11 mouse cellular contexts compared by ENCODE assay signal in genomic region chr17:9725704-9726469, GRCm38 (mm10). TPM values are rescaled to one million over a fixed set of nuclear protein-coding genes. Genes with fewer than 3 reads are reported as not detected.
DNase-seq lines count a peak whose midpoint lies in the region; ATAC-seq and TF ChIP-seq lines count a peak whose summit lies in the region.
"Had no signal": no experiment of that assay in that cellular context is flagged by ENCODE, and none has a peak within 500 bp of the region (broad histone marks: within the 10 kb centered on the region; RNA-seq: fewer than 3 reads in every experiment).

No protein-coding gene starts in this region.

- H3K27me3 ChIP-seq in forebrain, embryonic 13.5 days: no peaks in the 10 kb centered on the region
- no peaks in the 10 kb centered on the region for H3K27me3 ChIP-seq in neural tube, embryonic 12.5 days (replicated peaks)
- no peaks in the 10 kb centered on the region for H3K27me3 ChIP-seq in liver, embryonic 11.5 days (replicated peaks; ENCODE audit: control insufficient read depth, insufficient read depth, low read length)
- no peaks in the 10 kb centered on the region for H3K27me3 ChIP-seq in thymus, adult 2 months (ENCODE audit: control insufficient read depth, insufficient read depth, low read length)
- H3K27me3 ChIP-seq: embryonic facial prominence, embryonic 12.5 days had no signal

- peak; percentile 59 for DNase-seq in layer of hippocampus, adult 11-12 months (ENCODE audit: low spot score)
- DNase-seq in layer of hippocampus, adult 9-10 months (ENCODE audit: low spot score): no peak
- DNase-seq in layer of hippocampus, postnatal 14 days (ENCODE audit: low spot score in 2 of 2): peak; percentile 49 to 85
- no peak for DNase-seq in urinary bladder, postnatal 14 days (ENCODE audit: low spot score)
- no peak for DNase-seq in liver, embryonic 11.5 days (ENCODE audit: low spot score)
- no peak for DNase-seq in thymus, adult 2 months

- peaks cover 47% of the 10 kb centered on the region for H3K4me1 ChIP-seq in forebrain, embryonic 13.5 days
- peaks cover 39% of the 10 kb centered on the region for H3K4me1 ChIP-seq in neural tube, embryonic 12.5 days
- H3K4me1 ChIP-seq in liver, embryonic 11.5 days (replicated peaks; ENCODE audit: control insufficient read depth, insufficient read depth, low read length): no peaks in the 10 kb centered on the region
- no peaks in the 10 kb centered on the region for H3K4me1 ChIP-seq in thymus, adult 2 months (replicated peaks; ENCODE audit: control insufficient read depth, insufficient read depth, low read length)

- TF ChIP-seq POLR2A in thymus, adult 2 months (IDR thresholded peaks at IDR 0.05; ENCODE audit: control insufficient read depth, extremely low read depth, insufficient read depth, low read length, poor library complexity): no peak

- TF ChIP-seq CTCF in thymus, adult 2 months (IDR thresholded peaks at IDR 0.05; ENCODE audit: borderline replicate concordance, control insufficient read depth, extremely low read depth, insufficient read depth, low read length, poor library complexity): no peak

- H3K9ac ChIP-seq in forebrain, embryonic 13.5 days: no peak overlapping the region
- H3K9ac ChIP-seq in neural tube, embryonic 12.5 days: no peak overlapping the region
- H3K9ac ChIP-seq in liver, embryonic 11.5 days (ENCODE audit: low read depth, low read length): no peak overlapping the region
- H3K9ac ChIP-seq: embryonic facial prominence, embryonic 12.5 days had no signal

- no peak overlapping the region for H3K4me2 ChIP-seq in forebrain, embryonic 13.5 days
- H3K4me2 ChIP-seq in neural tube, embryonic 12.5 days (replicated peaks): peak overlapping the region; percentile 14; the same call in 1 of the 2 replicates
- no peak overlapping the region for H3K4me2 ChIP-seq in liver, embryonic 11.5 days
- H3K4me2 ChIP-seq: embryonic facial prominence, embryonic 12.5 days had no signal

- H3K27ac ChIP-seq in forebrain, embryonic 13.5 days: peak overlapping the region; percentile 68
- H3K27ac ChIP-seq in neural tube, embryonic 12.5 days: 0 out of 2 replicates have a peak overlapping the region, but pooled peaks have one; percentile 20
- H3K27ac ChIP-seq in liver, embryonic 11.5 days (ENCODE audit: low read depth, low read length): no peak overlapping the region
- H3K27ac ChIP-seq in thymus, adult 2 months (ENCODE audit: control insufficient read depth, insufficient read depth, low read length): no peak overlapping the region
- H3K27ac ChIP-seq: embryonic facial prominence, embryonic 12.5 days had no signal

- H3K9me3 ChIP-seq in forebrain, embryonic 13.5 days (replicated peaks): no peaks in the 10 kb centered on the region
- H3K9me3 ChIP-seq in neural tube, embryonic 12.5 days: no peaks in the 10 kb centered on the region
- H3K9me3 ChIP-seq in liver, embryonic 11.5 days (ENCODE audit: control insufficient read depth, low read length): no peaks in the 10 kb centered on the region
- H3K9me3 ChIP-seq: embryonic facial prominence, embryonic 12.5 days had no signal

- ATAC-seq in forebrain, embryonic 13.5 days: peak; percentile 89
- peak; percentile 52 for ATAC-seq in neural tube, embryonic 12.5 days (ENCODE audit: low FRiP score, low read depth)
- no peak for ATAC-seq in liver, embryonic 11.5 days (replicated peaks; ENCODE audit: low FRiP score)

- WGBS in forebrain, embryonic 13.5 days: 9% methylated on average over 10 of the region's 10 CpGs
- WGBS in neural tube, embryonic 12.5 days: 17% methylated on average over 10 of the region's 10 CpGs
- WGBS in liver, embryonic 11.5 days: 79% methylated on average over 10 of the region's 10 CpGs
- 87% methylated on average over 10 of the region's 10 CpGs for WGBS in thymus, adult 2 months

- no peaks in the 10 kb centered on the region for H3K36me3 ChIP-seq in forebrain, embryonic 13.5 days (ENCODE audit: poor library complexity, severe bottlenecking)
- H3K36me3 ChIP-seq in neural tube, embryonic 12.5 days: no peaks in the 10 kb centered on the region
- no peaks in the 10 kb centered on the region for H3K36me3 ChIP-seq in liver, embryonic 11.5 days (ENCODE audit: control insufficient read depth, insufficient read depth, low read length)
- H3K36me3 ChIP-seq in thymus, adult 2 months (ENCODE audit: control insufficient read depth, insufficient read depth, low read length): no peaks in the 10 kb centered on the region
- H3K36me3 ChIP-seq: embryonic facial prominence, embryonic 12.5 days had no signal

- no peak overlapping the region for H3K4me3 ChIP-seq in forebrain, embryonic 13.5 days
- H3K4me3 ChIP-seq in neural tube, embryonic 12.5 days: no peak overlapping the region
- H3K4me3 ChIP-seq in liver, embryonic 11.5 days (ENCODE audit: low read depth, low read length): no peak overlapping the region
- no peak overlapping the region for H3K4me3 ChIP-seq in thymus, adult 2 months (ENCODE audit: control insufficient read depth, insufficient read depth, low read length)
- H3K4me3 ChIP-seq: embryonic facial prominence, embryonic 12.5 days had no signal

RNA-seq across cellular contexts. Expression of gene Pabpc6, which starts 56.4 kb away (rescaled TPM):
- polyA plus RNA-seq in forebrain, embryonic 13.5 days (2015; fragmentation: Nextera tagmentation; extraction: Ambion mirVana): not detected in 2 replicates
- total RNA-seq in layer of hippocampus, postnatal 14 days (2021): not detected
- polyA plus RNA-seq in neural tube, embryonic 12.5 days (2016; fragmentation: Nextera tagmentation; extraction: Ambion mirVana): not detected in 2 replicates
- not detected in 2 replicates for polyA plus RNA-seq in liver, embryonic 11.5 days (2014; fragmentation: Nextera tagmentation; extraction: Ambion mirVana)
- polyA plus RNA-seq in thymus, adult 2 months (2012; rRNA removed): 0.05 TPM in 1 of 2 replicates, not detected in the other
- total RNA-seq: layer of hippocampus, postnatal 25 days; neutrophil, adult 5-6 weeks had no signal
- polyA plus RNA-seq: embryonic facial prominence, embryonic 12.5 days had no signal

Comparison
In these comparisons a context has a peak if more than half of its experiments do, and no peak if none do; other contexts are left out.
1. DNase-seq: peak in layer of hippocampus, adult 11-12 months (single experiment) and layer of hippocampus, postnatal 14 days (2 of 2); none in layer of hippocampus, adult 9-10 months (single experiment), urinary bladder, postnatal 14 days (single experiment), liver, embryonic 11.5 days (single experiment) and thymus, adult 2 months (single experiment).
2. H3K27ac ChIP-seq: peak in forebrain, embryonic 13.5 days (single experiment) and neural tube, embryonic 12.5 days (single experiment); none in liver, embryonic 11.5 days (single experiment) and thymus, adult 2 months (single experiment).